In the genomic region with DNA sequence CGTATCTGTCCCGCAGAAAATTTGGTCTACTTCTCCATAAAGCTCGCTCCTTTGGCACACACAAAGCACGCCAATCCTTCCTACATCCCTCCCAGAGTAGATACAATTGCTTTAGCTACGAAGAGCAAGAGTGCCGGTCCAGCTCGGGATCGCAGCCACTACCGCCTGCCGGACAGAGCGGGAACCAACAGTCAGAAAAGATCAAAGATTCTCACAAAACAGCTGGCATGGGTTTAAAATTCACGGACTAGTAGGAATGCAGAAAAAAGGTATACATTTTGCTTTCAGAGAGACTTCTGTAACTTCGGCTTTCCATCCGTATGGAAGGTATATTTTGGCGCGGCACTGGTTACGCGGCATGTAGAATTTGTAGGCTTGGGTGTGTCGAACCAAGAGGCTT, we compare ENCODE assay signal across 8 mouse cellular contexts. TPM values are rescaled to one million over a fixed set of nuclear protein-coding genes. Genes with fewer than 3 reads are reported as not detected.
DNase-seq lines count a peak whose midpoint lies in the region; ATAC-seq and TF ChIP-seq lines count a peak whose summit lies in the region.

No protein-coding gene starts in this region.

- no peak for ATAC-seq in heart, embryonic 13.5 days (ENCODE audit: extremely low read depth, insufficient number of reproducible peaks, low FRiP score, low TSS enrichment)
- ATAC-seq in hindbrain, embryonic 11.5 days (ENCODE audit: low FRiP score): no peak
- no peak for ATAC-seq in midbrain, embryonic 13.5 days

- peak; percentile 34; the same call in 1 of the 2 replicates for TF ChIP-seq CTCF in brain, embryonic 14.5 days (IDR thresholded peaks at IDR 0.05; ENCODE audit: borderline replicate concordance, extremely low read depth, insufficient read depth, insufficient read length)

- H3K4me3 ChIP-seq in heart, embryonic 13.5 days: peak overlapping the region; percentile 57
- H3K4me3 ChIP-seq in hindbrain, embryonic 11.5 days (ENCODE audit: low read depth, low read length): peak overlapping the region; percentile 62; the same call in 1 of the 2 replicates
- peak overlapping the region; percentile 62 for H3K4me3 ChIP-seq in midbrain, embryonic 13.5 days (replicated peaks)

- H3K9ac ChIP-seq in heart, embryonic 13.5 days: peak overlapping the region; percentile 82
- H3K9ac ChIP-seq in hindbrain, embryonic 11.5 days (ENCODE audit: low read depth, low read length): no peak overlapping the region
- peak overlapping the region; percentile 12; the same call in 1 of the 2 replicates for H3K9ac ChIP-seq in midbrain, embryonic 13.5 days (replicated peaks)

- H3K4me1 ChIP-seq in heart, embryonic 13.5 days: peaks cover 37% of the 10 kb centered on the region
- H3K4me1 ChIP-seq in hindbrain, embryonic 11.5 days (replicated peaks; ENCODE audit: control insufficient read depth, insufficient read depth, low read length): peaks cover 4% of the 10 kb centered on the region; the same call in 1 of the 2 replicates
- peaks cover 49% of the 10 kb centered on the region for H3K4me1 ChIP-seq in midbrain, embryonic 13.5 days (replicated peaks)

- no peak overlapping the region for H3K27ac ChIP-seq in heart, embryonic 13.5 days (replicated peaks)
- no peak overlapping the region for H3K27ac ChIP-seq in hindbrain, embryonic 11.5 days (ENCODE audit: low read depth, low read length)
- H3K27ac ChIP-seq in midbrain, embryonic 13.5 days: peak overlapping the region; percentile 85

- intact Hi-C loops in heart, postnatal 25 days (cut with DNase I): no loop called here

- peaks cover 46% of the 10 kb centered on the region for H3K9me3 ChIP-seq in heart, embryonic 13.5 days
- H3K9me3 ChIP-seq in hindbrain, embryonic 11.5 days (ENCODE audit: control insufficient read depth, low read length): no peaks in the 10 kb centered on the region; the same call in 1 of the 2 replicates
- peaks cover 41% of the 10 kb centered on the region for H3K9me3 ChIP-seq in midbrain, embryonic 13.5 days

- peaks cover 78% of the 10 kb centered on the region for H3K36me3 ChIP-seq in heart, embryonic 13.5 days
- peaks cover 13% of the 10 kb centered on the region for H3K36me3 ChIP-seq in hindbrain, embryonic 11.5 days (ENCODE audit: control insufficient read depth, insufficient read depth, low read length)
- H3K36me3 ChIP-seq in midbrain, embryonic 13.5 days: peaks cover 81% of the 10 kb centered on the region

- DNase-seq in heart, postnatal 25 days (ENCODE audit: low spot score): no peak
- DNase-seq in brain, embryonic 14.5 days (ENCODE audit: low read depth): peak; percentile 71
- peak; percentile 57 for DNase-seq in hindbrain, embryonic 11.5 days (ENCODE audit: low spot score)
- no peak for DNase-seq in spleen, adult 12 weeks (ENCODE audit: low spot score)
- DNase-seq in kidney, postnatal 36 days: no peak
- no peak for DNase-seq in thymus, postnatal 25 days

- TF ChIP-seq POLR2A in brain, embryonic 14.5 days (IDR thresholded peaks at IDR 0.05; ENCODE audit: borderline replicate concordance, extremely low read depth, insufficient read depth, insufficient read length, poor library complexity, severe bottlenecking): no peak

- no peaks in the 10 kb centered on the region for H3K27me3 ChIP-seq in heart, embryonic 13.5 days (replicated peaks)
- H3K27me3 ChIP-seq in hindbrain, embryonic 11.5 days (ENCODE audit: control insufficient read depth, insufficient read depth, low read length): no peaks in the 10 kb centered on the region
- H3K27me3 ChIP-seq in midbrain, embryonic 13.5 days: no peaks in the 10 kb centered on the region

- H3K4me2 ChIP-seq in heart, embryonic 13.5 days: peak overlapping the region; percentile 86
- peak overlapping the region; percentile 22 for H3K4me2 ChIP-seq in hindbrain, embryonic 11.5 days (replicated peaks; ENCODE audit: low read depth, low read length)
- peak overlapping the region; percentile 48 for H3K4me2 ChIP-seq in midbrain, embryonic 13.5 days (replicated peaks)

- 47% methylated on average over 19 of the region's 19 CpGs for WGBS in heart, embryonic 13.5 days
- 44% methylated on average over 19 of the region's 19 CpGs for WGBS in hindbrain, embryonic 11.5 days
- 51% methylated on average over 19 of the region's 19 CpGs for WGBS in midbrain, embryonic 13.5 days

RNA-seq across cellular contexts. Expression of a gene that starts 0.4 kb away (rescaled TPM):
- 120 and 135 TPM in 2 replicates for polyA plus RNA-seq in heart, embryonic 13.5 days (2015; fragmentation: Nextera tagmentation; extraction: Ambion mirVana)
- 1 to 10 TPM in 1 of 2 experiments, under 1 TPM in 1; 0.29 to 1.4 TPM for total RNA-seq in heart, postnatal 25 days (2021)
- polyA plus RNA-seq in brain, embryonic 14.5 days (2012; rRNA removed): 8,068 and 9,838 TPM in 2 replicates
- polyA plus RNA-seq in hindbrain, embryonic 11.5 days (2014; fragmentation: Nextera tagmentation; extraction: Ambion mirVana): 1,515 and 1,745 TPM in 2 replicates
- polyA plus RNA-seq in midbrain, embryonic 13.5 days (2015; fragmentation: Nextera tagmentation; extraction: Ambion mirVana): 8,644 and 8,868 TPM in 2 replicates

RNA-seq across cellular contexts. Expression of a gene that starts 11.6 kb away (rescaled TPM):
- polyA plus RNA-seq in heart, embryonic 13.5 days (2015; fragmentation: Nextera tagmentation; extraction: Ambion mirVana): 29.4 and 33.5 TPM in 2 replicates
- total RNA-seq in heart, postnatal 25 days (2021): 10 to 100 TPM; 51.8 to 54.9 TPM
- 225 and 231 TPM in 2 replicates for polyA plus RNA-seq in brain, embryonic 14.5 days (2012; rRNA removed)
- 117 and 118 TPM in 2 replicates for polyA plus RNA-seq in hindbrain, embryonic 11.5 days (2014; fragmentation: Nextera tagmentation; extraction: Ambion mirVana)
- 246 and 256 TPM in 2 replicates for polyA plus RNA-seq in midbrain, embryonic 13.5 days (2015; fragmentation: Nextera tagmentation; extraction: Ambion mirVana)

Comparison
In these comparisons a context has a peak if more than half of its experiments do, and no peak if none do; other contexts are left out.
1. H3K4me2 ChIP-seq: peak in every context shown above with its lines; median percentile 86 in heart, embryonic 13.5 days; 48 in midbrain, embryonic 13.5 days; 22 in hindbrain, embryonic 11.5 days.
2. DNase-seq: peak in brain, embryonic 14.5 days (single experiment) and hindbrain, embryonic 11.5 days (single experiment); none in heart, postnatal 25 days (single experiment), spleen, adult 12 weeks (single experiment), kidney, postnatal 36 days (0 of 2) and thymus, postnatal 25 days (single experiment).
3. RNA of a gene that starts 0.4 kb away (polyA plus RNA-seq): 8,644 to 8,868 TPM in midbrain, embryonic 13.5 days, 8,068 to 9,838 TPM in brain, embryonic 14.5 days and 1,515 to 1,745 TPM in hindbrain, embryonic 11.5 days; 120 to 135 TPM in heart, embryonic 13.5 days; every median in the first group is over 10 times any median in the second.
4. Peak in every context shown above with its lines, with median percentiles within 50 percentile points of each other: H3K4me3 ChIP-seq.